ENCODE assay signal across 28 mouse cellular contexts in the genomic region with DNA sequence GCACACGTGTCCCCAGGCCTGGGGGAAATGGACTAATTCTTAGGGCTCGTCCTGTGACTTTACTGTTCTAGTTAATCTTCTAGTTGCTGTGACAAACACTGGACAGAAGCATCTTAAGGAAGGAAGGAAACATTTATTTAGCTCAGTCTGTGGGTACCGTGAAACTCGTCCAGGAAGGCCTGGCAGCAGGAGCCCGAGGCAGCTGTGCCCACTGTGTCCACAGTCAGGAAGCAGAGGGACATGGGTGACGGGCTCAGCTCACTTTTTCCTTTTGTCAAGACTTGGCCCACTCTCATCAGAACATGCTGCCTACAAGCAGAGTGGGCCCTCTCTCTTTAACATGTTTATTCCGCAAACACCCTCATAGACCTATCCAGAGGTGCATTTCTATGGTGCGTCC. TPM values are rescaled to one million over a fixed set of nuclear protein-coding genes. Genes with fewer than 3 reads are reported as not detected.
DNase-seq lines count a peak whose midpoint lies in the region; ATAC-seq and TF ChIP-seq lines count a peak whose summit lies in the region.
"Had no signal": no experiment of that assay in that cellular context is flagged by ENCODE, and none has a peak within 500 bp of the region (broad histone marks: within the 10 kb centered on the region; RNA-seq: fewer than 3 reads in every experiment).

No protein-coding gene starts in this region.

- TF ChIP-seq CTCF in liver, postnatal 0 days (IDR thresholded peaks at IDR 0.05; ENCODE audit: low read depth), result no peak

- H3K27ac ChIP-seq in liver, embryonic 13.5 days, result 0 out of 2 replicates have a peak overlapping the region, but pooled peaks have one; percentile 9
- no peak overlapping the region for H3K27ac ChIP-seq in liver, postnatal 0 days (ENCODE audit: low read depth)
- H3K27ac ChIP-seq: embryonic facial prominence, embryonic 10.5 days; embryonic facial prominence, embryonic 12.5 days; forebrain, embryonic 13.5 days; forebrain, embryonic 15.5 days had no signal

- TF ChIP-seq EP300 in liver, postnatal 0 days (IDR thresholded peaks at IDR 0.05; ENCODE audit: low read depth), result no peak

- peaks cover 97% of the 10 kb centered on the region for H3K4me1 ChIP-seq in liver, embryonic 13.5 days (replicated peaks)
- peaks cover 10% of the 10 kb centered on the region for H3K4me1 ChIP-seq in liver, postnatal 0 days (ENCODE audit: insufficient read depth)
- H3K4me1 ChIP-seq: forebrain, embryonic 13.5 days; forebrain, embryonic 15.5 days had no signal

- peaks cover 15% of the 10 kb centered on the region for H3K36me3 ChIP-seq in liver, embryonic 13.5 days
- no peaks in the 10 kb centered on the region; the same call in 1 of the 2 replicates for H3K36me3 ChIP-seq in liver, postnatal 0 days (replicated peaks; ENCODE audit: insufficient read depth, low read length)
- H3K36me3 ChIP-seq: embryonic facial prominence, embryonic 10.5 days; embryonic facial prominence, embryonic 12.5 days; forebrain, embryonic 15.5 days had no signal

- H3K4me2 ChIP-seq in liver, embryonic 13.5 days, result no peak overlapping the region
- H3K4me2 ChIP-seq in liver, postnatal 0 days (ENCODE audit: low read depth, low read length), result no peak overlapping the region
- H3K4me2 ChIP-seq: embryonic facial prominence, embryonic 12.5 days; forebrain, embryonic 13.5 days; forebrain, embryonic 15.5 days had no signal

- no peak overlapping the region for H3K4me3 ChIP-seq in liver, embryonic 13.5 days (replicated peaks)
- no peak overlapping the region for H3K4me3 ChIP-seq in liver, postnatal 0 days (ENCODE audit: low read depth, low read length)
- H3K4me3 ChIP-seq: embryonic facial prominence, embryonic 10.5 days; embryonic facial prominence, embryonic 12.5 days; forebrain, embryonic 13.5 days; forebrain, embryonic 15.5 days had no signal

- H3K9ac ChIP-seq in liver, embryonic 13.5 days, result no peak overlapping the region
- no peak overlapping the region for H3K9ac ChIP-seq in liver, postnatal 0 days (replicated peaks)
- H3K9ac ChIP-seq: embryonic facial prominence, embryonic 12.5 days; forebrain, embryonic 13.5 days; forebrain, embryonic 15.5 days; forebrain, postnatal 0 days had no signal

- ATAC-seq in liver, embryonic 13.5 days (ENCODE audit: low read depth), result no peak
- ATAC-seq in liver, postnatal 0 days, result no peak
- ATAC-seq in common myeloid progenitor, adult 5-6 weeks (replicated peaks; ENCODE audit: low read depth, poor library complexity, severe bottlenecking), result peak; percentile 64
- ATAC-seq in hematopoietic stem cell, adult 5-6 weeks (replicated peaks in 1 of 2; ENCODE audit: insufficient read depth in 1 of 2, low FRiP score in 2 of 2, low TSS enrichment in 1 of 2, low read depth in 1 of 2, poor library complexity in 2 of 2, severe bottlenecking in 2 of 2), result peak; percentile 43 to 61
- ATAC-seq: activated CD4-positive, CD25-positive, alpha-beta regulatory T cell, adult 4 months; CD4-positive, CD25-positive, alpha-beta regulatory T cell, adult 4 months; forebrain, embryonic 13.5 days; forebrain, embryonic 15.5 days; forebrain, postnatal 0 days; Patski had no signal

- H3K27me3 ChIP-seq in liver, embryonic 13.5 days, result no peaks in the 10 kb centered on the region
- H3K27me3 ChIP-seq in liver, postnatal 0 days (ENCODE audit: insufficient read depth, low read length), result no peaks in the 10 kb centered on the region
- H3K27me3 ChIP-seq: CH12.LX; embryonic facial prominence, embryonic 12.5 days; forebrain, embryonic 13.5 days; forebrain, embryonic 15.5 days; Patski had no signal

- DNase-seq in liver, embryonic 13.5 days, result no peak
- no peak for DNase-seq in liver, postnatal 0 days
- peak; percentile 83 for DNase-seq in 416B (ENCODE audit: low read depth)
- DNase-seq in lung, postnatal 36 days, result no peak
- DNase-seq in kidney, postnatal 10 days, result no peak
- DNase-seq in urinary bladder, postnatal 36 days (ENCODE audit: low spot score in 2 of 2), result no peak
- DNase-seq: adrenal gland, adult 8-10 months; adrenal gland, postnatal 14 days; adrenal gland, postnatal 36 days; B cell, adult 2 months; cerebellum, adult 11-12 months; cerebellum, adult 2 months; cerebellum, adult 9-10 months; cerebellum, postnatal 10 days; cerebellum, postnatal 25 days; embryo, embryonic 11 days; forebrain, postnatal 0 days had no signal

- 62% methylated on average over 8 of the region's 8 CpGs for WGBS in liver, embryonic 13.5 days (ENCODE audit: insufficient replicate concordance)
- WGBS in liver, postnatal 0 days (ENCODE audit: insufficient replicate concordance), result 56% methylated on average over 8 of the region's 8 CpGs

- no peaks in the 10 kb centered on the region for H3K9me3 ChIP-seq in liver, embryonic 13.5 days (replicated peaks)
- no peaks in the 10 kb centered on the region for H3K9me3 ChIP-seq in liver, postnatal 0 days (ENCODE audit: low read length)
- H3K9me3 ChIP-seq: embryonic facial prominence, embryonic 10.5 days; embryonic facial prominence, embryonic 12.5 days; forebrain, embryonic 13.5 days; forebrain, embryonic 15.5 days; G1E had no signal

RNA-seq across cellular contexts. Expression of gene Runx1, which starts 18.2 kb away (rescaled TPM):
- polyA plus RNA-seq in liver, embryonic 13.5 days (2015; fragmentation: Nextera tagmentation; extraction: Ambion mirVana), result 5.9 and 6.9 TPM in 2 replicates
- 3.3 and 4.6 TPM in 2 replicates for polyA plus RNA-seq in liver, postnatal 0 days (2015; fragmentation: Nextera tagmentation; extraction: Ambion mirVana)
- 78.7 and 92.4 TPM in 2 replicates for total RNA-seq in common myeloid progenitor, adult 5-6 weeks (2017)
- total RNA-seq in hematopoietic stem cell, adult 5-6 weeks (2017), result 47.3 and 66.9 TPM in 2 replicates

Comparison
In these comparisons a context has a peak if more than half of its experiments do, and no peak if none do; other contexts are left out.
1. ATAC-seq: peak in common myeloid progenitor, adult 5-6 weeks (single experiment) and hematopoietic stem cell, adult 5-6 weeks (2 of 2); none in liver, embryonic 13.5 days (single experiment) and liver, postnatal 0 days (single experiment).